Mouse (Mus musculus) MEL-GATA-1-ER (cell line): Measurements from ENCODE around the gene Arrdc2.

Source experiments
- DNase-seq: peaks from one replicate; pipeline ENCODE4 v3.0.0-alpha.2; 2012; ENCODE audit warnings: low read depth; ENCODE audit errors: extremely low read depth

The Arrdc2 gene

DNA sequence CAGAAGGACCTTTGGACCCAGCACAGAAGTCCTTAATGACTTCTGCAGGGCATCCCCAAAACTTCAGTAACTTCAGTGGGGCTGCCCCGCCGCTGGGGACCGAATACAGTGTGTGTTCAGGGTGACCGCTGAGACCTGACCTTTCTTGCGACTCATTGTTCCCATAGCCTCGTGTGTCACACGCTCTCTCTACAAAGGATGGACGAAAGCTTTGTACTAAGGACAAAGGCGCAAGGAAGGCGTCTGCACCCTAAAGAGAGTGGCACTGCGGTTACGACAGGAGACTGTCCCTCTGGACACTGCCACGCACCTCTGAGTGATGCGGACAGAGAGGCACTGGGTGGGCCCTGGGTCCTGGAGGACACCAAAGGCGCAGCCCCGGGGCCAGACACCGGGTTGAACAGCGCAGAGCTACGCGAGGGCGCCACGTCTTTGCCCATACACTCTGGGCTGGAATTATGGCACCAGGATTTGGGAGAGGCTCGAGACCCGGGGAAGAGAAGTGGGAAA is 25.2 kb upstream of the Arrdc2 start:
- DNase-seq = peak; percentile 39

DNA sequence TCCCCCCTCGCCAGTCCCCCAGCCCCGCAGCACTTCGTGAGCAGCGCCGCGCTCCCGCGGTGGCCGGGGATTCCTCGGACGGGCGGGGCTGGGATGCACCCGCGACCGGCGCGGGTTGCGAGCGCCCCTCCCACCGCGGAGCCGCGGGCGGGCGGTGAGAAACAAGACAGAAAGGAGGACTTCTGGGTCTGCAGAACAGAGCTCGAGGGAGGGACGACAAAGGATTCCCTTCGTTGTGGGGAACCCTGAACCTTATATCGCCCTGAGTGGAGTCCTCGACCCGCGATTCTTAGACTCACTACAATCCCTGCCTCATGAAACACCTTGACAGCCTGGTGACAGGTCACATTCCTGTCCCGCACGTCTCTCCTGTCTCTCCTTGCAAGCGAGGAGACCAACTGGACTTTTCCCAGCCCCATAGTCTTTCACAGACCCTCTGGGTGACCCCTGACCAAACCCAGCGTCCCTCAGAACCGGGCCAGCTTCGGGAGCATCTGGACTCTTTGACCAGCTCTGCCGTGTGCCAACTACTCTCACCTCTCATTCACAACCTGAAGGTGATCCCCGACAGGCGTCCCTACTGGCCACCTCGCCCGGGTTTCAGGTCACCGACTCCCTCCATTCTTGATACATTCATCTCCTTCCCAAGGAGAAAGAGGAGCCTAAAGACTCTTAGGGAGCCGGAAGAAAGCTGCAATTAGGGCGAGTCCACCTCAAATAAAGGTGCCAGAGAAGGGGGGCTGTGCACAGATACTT is 24.6 kb upstream of the Arrdc2 start:
- no peak for DNase-seq

DNA sequence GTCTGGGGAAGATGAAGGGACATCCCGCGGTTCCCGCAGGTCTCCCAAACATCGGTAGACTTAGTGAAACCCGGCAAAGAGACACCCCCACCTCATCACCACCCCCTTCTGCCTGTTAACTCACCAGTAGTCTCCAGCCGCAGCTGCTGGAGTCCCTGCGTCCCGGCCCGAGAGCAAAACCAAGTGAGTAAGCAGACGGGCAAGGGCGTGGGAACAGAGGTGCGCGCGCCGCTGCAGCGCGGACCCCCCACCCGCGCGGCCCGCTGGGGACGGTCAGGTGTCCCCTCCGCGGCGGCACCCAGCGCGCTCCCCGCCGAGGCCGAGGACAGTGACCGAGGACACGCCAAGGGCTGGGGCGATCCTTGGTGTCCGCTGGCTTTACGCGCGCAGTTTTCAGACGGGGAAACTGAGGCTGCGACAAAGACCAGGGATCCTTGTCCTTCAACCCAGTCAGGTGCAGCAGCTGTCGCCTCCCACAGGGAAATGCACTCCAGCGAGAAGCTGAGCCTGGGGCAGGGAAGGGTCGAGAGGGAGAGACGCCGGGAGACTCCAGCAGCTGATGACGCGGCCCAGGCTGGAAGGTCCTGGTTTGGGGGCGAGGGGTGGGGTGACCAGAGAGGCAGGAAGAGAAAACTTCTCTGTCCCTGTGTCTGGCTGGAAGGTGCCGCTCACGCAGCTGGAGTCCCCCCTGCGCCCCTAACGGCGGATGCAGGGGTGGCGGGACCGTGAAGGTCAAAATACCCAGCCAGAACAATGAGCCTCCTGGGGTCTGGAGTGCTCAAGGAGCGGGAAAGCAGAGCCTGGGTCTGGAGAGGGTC is 23.5 kb upstream of the Arrdc2 start, which contains the start of gene Kcnn1:
Gene Kcnn1 (minus strand): TSS at position 435 of the 818 bp plus-strand sequence.
- DNase-seq = no peak

DNA sequence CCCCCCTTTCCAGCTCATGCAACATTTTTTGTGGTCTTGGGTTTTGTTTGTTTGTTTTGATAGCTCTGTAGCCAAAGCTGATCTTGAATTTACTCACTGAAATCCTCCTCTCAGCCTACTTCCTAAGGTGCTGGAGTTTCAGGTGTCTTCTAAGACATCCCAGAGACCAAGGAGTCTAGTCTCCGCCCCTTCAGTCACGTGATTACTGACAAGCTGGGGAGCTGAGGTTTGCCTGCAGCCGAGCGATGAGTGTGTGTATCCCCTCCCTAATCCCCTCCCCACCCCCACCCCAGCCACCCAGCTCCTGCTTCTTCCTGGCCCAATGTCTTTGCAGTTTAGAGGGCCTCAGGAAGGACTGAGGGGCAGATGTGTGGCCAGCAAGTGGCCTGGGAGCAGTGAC is 18.0 kb upstream of the Arrdc2 start:
- no peak for DNase-seq

DNA sequence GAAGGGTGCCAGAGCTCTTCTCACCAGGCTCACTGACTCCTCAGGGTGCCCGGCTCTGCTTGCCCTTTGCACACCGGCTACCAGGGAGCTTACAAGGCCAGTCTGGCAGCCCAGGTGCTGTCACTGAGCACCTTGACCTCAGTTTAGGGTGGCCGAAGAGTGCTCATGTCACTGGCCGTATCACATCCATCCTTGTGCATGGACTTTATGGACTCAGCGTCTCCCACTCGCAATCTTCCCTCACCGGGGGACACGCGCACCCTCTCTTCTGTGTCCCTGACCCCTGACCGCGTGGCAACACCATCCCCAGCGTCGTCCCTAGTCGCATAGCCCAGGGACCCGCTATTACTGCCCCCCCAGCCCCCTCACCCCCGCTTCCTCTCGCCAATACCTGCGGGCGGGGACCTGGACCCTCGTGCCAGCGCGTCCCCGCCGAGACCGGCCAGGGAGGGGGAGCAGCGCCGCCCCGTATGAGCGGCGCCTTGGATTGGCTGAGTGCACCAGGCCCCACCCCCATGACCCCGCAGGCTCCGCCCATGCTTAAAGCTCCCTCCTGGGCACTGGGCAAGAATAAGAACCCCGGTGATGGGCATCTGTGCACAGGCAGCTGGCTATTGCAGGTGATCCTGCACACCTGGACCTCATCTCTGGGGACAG is 17.1 kb upstream of the Arrdc2 start:
- DNase-seq = peak; percentile 24

DNA sequence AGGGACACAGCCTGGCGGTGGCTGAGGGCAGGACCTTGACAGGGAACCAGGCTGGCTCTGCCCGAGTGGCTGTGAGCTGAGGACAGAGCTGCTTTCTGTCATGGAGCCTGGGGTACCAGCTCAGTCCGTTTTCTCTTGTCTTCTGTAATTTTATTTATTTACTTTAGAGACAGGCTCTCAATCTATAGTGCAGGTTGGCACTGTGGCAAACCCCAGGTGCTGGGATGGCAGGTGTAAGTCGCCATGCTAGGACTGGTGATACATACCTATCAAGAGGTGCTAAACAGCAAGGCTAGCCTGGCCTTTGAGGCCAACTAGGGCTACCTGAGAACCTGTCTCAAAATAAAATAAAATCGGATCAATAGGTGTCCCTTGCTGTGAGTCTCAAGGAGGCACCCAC is 16.5 kb upstream of the Arrdc2 start:
- no peak for DNase-seq

DNA sequence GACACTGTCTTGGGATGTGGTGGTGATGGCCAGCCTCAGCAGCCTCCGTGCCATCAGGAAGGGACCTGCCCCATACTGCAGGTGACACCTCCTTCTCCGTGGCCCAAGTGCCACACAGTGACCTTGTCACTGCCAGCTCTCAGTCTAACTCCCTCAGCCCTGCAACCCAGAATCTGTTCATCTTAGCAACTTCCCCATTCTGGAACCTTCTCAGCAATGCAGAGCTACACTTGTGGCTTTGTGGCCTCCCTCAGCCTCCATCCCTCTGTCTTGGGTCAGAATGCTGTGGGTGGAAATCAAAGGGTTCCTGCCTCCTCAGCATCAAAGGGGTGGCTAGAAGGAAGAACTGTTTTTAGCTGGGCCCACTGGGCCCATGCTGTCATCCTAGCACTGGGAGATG is 14.3 kb upstream of the Arrdc2 start:
- peak; percentile 62 for DNase-seq

DNA sequence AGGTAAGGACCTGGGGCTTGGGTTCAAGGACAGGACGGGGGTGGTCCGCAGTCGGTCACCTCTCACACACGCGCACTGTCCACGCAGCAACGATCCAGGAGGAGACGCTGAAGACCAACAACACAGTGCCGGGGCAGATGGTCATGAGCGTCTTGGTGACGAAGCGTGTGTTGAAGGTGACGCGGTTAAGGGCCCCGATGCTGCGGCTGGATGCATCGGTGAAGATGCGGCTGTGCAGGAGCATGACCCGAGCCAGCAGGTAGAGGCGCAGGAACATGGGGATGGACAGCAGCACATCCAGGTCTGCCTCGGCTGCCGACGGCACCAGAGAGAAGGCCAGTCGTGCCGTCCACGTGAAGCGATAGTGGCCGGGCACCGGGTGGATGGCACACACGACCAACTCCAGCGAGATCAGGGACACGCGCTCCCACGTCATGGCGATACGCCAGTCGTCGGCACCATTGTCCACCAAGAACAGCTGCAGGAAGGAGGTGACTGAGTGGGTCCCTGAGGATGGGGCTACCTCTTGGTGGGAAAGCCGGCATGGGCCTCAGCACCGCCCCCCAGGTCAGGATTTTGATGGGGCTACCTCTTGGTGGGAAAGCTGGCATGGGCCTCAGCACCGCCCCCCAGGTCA is 13.2 kb upstream of the Arrdc2 start:
- DNase-seq = no peak

DNA sequence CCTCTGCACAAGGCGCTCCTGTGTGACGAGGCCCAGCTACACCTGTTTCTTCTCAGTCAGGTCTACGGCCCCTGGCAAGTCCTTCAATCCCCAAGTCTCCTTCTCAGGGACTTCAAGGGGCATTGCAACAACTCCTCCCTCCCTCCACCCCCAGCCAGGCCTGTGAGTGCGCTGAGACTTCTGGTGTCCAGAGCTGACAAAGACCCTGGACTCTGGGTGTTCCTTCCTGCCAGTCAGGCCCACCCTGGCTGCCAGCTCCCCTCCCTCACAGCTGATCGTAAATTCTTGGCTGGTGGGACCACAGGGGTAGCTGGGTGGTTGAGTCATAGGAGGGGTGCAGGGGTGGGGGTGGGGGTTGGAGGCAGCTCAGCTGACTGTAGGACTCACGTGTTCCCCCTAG is 12.3 kb upstream of the Arrdc2 start:
- no peak for DNase-seq

DNA sequence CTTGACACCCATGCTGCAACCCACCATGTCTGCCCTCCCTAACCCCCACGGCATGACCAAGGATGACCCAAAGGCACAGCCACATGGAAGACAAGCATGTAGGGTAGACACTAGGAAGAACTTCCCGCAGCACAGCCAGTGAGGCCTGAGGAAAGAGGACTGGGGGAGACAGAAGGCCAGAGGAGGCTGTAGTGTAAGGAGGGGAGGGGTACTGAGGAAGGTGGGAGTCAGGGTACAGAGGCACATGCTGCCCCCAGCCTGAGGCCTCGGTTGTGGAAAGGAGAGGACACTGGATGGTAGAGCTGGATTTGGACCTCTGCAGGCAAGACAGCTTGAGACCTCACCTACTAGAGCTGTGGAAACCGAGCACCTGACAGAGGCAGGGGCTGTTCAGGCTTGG is 11.4 kb upstream of the Arrdc2 start:
- DNase-seq = no peak

DNA sequence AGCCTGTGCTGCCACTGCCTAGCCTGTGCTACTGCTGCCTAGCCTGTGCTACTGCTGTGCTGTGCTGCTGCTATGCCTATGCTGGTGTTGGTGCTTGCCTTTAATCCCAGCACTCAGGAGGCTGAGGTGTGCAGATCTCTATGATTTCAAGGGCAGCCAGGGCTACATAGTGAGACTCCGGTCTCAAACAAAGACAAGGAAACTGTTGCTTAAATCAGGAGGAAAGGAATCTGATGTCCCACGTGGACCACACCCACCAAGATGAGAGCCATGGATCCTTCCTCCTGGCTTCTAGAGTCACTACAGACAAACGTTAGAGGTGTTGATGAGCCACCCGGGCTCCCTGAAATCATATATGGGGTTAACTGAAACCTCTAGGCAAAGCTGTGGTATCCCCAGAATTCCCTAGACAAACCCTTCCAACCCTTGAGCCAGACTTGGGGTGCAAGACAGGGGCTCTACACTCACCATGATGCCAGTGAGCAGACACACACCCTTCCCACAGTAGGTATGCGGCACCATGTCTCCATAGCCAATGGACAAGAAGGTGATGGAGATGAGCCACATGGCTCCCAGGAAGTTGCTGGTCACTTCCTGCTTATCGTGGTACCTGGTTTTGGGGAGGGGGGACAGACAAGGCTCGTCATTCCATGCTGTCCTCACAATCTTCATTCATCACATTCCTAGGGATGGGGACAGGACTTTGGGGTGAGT is 10.8 kb upstream of the Arrdc2 start:
- DNase-seq = no peak

DNA sequence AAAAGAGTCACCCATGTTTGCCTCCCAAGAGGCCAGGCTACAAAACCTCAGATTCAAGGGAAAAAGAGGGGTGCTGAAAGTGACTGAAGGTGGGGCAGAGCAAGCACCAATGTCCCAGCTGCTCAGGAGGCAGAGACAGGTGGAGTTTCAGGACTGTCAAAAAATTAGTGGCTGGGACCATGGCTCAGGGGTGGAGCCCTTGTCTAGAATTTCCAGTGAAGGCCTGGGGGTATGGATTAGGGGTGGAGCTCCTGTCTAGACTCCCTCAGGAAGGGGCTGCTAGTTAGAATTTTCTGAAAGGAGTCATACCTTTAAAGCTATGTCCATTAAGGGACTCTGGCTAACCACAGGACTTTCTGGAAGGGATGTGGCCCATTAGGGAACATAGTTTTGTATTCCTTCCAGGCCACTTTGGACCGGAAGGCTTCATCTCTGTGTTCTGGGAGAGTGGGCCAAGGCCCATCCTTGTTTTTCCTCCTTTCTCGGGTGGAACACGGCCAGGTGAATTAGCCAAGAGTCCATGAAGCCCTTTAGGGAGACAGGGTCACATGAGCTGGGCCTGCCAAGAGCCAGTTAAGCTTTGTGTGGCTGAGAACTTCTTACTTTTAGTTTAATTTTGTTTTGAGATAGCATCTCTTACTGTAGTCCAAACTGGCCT is 9.9 kb upstream of the Arrdc2 start:
- no peak for DNase-seq

DNA sequence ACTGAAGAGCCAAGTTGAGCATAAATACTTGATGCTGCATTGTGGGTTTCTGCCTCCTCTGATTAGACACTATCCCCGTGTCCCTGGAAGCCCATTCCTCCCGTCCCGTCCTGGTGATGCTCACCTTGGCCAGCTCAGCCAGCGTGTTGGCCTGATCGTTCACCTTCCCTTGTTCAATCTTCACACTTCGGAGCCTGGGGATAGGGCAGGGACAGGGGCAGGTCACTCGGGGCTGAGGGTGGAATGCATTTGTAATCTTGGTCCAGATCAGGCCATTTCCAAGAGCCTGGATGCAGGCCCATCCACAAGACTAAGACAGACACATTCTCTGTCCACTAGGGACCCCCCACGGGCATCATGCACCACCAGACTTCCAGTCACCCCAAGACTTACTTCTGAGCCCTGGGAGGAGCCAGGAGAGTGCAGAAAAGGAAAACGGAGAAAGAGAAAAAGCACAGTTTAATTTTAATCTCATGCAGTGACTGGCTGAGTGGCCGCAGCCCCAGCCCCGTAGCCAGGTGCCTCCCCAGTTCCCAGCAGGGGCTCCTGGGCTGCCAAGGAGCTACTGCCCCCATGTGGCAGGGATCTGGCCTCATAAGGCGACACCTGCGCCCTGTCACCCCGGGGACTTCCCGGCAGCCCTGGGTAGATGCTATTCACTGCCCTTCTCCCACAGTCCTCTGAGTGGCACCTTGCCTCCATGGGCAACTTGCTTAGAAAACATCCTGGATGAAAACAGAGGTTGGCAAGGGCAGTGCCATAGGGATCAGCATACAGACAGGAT is 7.0 kb upstream of the Arrdc2 start:
- no peak for DNase-seq

DNA sequence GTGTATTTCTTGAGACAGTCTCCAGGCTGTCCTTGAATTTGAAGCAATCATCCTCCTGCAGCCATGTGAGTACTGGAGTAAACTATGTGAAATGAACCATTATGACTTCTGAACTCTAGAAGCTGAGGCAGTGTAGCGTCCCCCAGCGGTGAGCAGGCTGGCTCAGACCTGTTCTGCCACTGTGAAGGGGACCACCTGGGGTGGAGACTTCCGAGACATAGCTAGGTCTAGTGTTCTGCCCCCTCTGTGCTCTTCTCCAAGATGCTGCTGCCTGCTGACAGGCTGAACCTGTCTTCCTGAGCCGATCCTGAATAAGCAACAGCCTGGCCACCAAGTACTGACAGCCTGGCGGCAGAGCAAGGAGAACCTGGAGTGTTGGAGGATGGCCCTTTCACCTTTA is 5.6 kb upstream of the Arrdc2 start:
- no peak for DNase-seq

DNA sequence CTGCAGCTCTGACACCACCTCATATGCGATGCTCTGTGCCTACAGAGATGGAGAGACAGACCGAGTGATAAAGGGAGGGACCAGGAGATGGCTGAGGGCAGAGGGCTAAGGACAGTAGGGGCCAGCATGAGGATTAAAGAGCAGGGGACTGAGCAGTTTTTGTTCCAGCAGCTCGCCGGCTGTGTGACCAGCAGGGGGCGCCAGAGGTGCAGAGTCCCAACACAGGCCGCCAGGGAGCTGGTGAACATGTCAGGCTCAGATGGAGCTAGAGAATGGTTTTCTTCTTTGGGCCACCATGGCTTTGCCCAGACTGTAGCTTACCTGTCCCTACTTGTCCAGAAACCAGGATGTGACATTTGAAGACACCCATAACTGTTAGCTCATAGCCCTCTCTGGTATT is 5.0 kb upstream of the Arrdc2 start:
- peak; percentile 26 for DNase-seq

DNA sequence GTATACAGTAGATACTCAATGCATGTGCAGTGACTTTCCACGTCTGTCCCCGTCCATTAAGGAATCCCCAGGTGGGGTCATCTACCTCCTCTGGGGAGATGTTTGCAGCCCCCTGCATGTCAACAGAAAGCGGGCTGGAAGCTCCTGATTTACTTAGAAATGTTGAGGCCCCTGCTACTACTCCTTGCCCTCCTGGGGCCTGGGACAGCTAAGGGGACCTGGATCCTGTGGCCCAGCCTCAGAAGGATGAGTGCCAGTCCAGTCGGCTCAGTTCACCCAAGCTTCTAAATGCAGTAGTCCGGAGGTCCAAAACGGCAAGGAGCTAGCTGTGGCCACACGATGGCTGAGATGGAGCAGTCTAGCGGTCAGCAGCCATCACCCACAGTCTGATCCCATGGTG is 4.4 kb upstream of the Arrdc2 start:
- no peak for DNase-seq

DNA sequence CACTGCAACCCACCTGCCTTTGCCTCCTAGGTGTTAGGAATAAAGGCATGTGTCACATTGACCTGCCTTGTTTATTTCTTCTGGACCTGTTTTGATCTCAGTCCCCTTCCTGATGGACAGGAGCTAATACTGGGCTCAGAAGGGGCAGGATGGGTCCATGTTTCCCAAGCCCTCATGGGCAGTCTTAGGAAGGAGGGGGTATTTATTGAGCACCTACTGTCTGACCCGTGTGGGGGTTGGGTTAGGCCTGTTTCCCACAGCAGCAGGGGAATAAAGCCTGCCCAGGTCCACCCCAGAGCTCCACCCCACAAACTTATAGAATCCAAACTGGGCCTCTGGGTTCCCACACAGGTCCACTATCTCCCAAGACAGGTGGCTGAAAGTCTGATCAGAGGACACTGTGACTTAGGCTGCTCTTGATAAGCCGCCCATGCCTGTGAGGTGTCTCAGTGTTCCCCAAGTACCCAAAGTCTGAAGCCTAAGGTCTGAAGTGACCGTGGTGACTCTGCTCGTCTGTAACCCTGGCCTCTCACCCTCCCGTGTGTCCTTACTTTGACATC is 3.8 kb upstream of the Arrdc2 start:
- no peak for DNase-seq

DNA sequence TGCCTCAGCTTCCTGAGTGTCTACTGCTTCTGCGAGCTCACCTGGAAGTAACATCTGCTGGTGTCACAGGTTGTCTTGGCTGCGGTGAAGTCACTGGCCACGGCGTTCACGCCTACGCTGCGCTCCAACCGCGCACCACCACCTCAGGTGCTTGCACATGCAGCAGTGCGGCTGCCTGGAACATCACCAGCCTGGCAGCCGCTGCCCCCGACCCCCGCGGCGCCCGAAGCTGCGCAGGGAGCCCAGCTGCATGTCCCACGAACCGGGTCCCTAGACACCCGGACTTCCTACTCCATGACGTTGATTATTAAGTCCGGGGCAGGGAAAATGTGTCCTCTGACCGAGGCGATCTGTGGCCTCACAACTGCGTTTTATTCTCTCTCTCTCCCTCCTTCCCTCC is 3.0 kb upstream of the Arrdc2 start:
- DNase-seq = no peak
